Mouse (Mus musculus) kidney, adult 11 months (tissue): ENCODE measurements around the gene Obscn.

Source experiments
- DNase-seq: peaks from one replicate; pipeline ENCODE4 v3.0.0; 2022

The Obscn gene

GRCm38 (mm10) chr11:59135904-59136452 lies at the start of gene Obscn:
TSS of gene Obscn (minus strand) at chr11:59136402.
- no peak for DNase-seq

- DNase-seq = no peak
Measured at GRCm38 (mm10) chr11:59185490-59185889, 49.3 kb upstream of the Obscn start.

GRCm38 (mm10) chr11:59183821-59184220 lies 47.6 kb upstream of the Obscn start:
- peak; percentile 59 for DNase-seq

GRCm38 (mm10) chr11:59182864-59183331 lies 46.7 kb upstream of the Obscn start, which contains the start of gene Gjc2:
TSS of gene Gjc2 (minus strand) at chr11:59183213.
- DNase-seq = no peak

GRCm38 (mm10) chr11:59176921-59177320 lies 40.7 kb upstream of the Obscn start:
- no peak for DNase-seq

- DNase-seq = no peak
Measured at GRCm38 (mm10) chr11:59176475-59176874, 40.3 kb upstream of the Obscn start.

- no peak for DNase-seq
Measured at GRCm38 (mm10) chr11:59174189-59174838, 38.1 kb upstream of the Obscn start.

- no peak for DNase-seq
Measured at GRCm38 (mm10) chr11:59170549-59170948, 34.3 kb upstream of the Obscn start.

- DNase-seq = no peak
Measured at GRCm38 (mm10) chr11:59169807-59170206, 33.6 kb upstream of the Obscn start.

GRCm38 (mm10) chr11:59165616-59166241 lies 29.5 kb upstream of the Obscn start:
- DNase-seq = no peak

GRCm38 (mm10) chr11:59164384-59164783 lies 28.2 kb upstream of the Obscn start:
- DNase-seq = no peak

GRCm38 (mm10) chr11:59163255-59164236 lies 27.3 kb upstream of the Obscn start, which contains the start of gene Iba57:
TSS of gene Iba57 (minus strand) at chr11:59163739.
- DNase-seq = peak; percentile 100

GRCm38 (mm10) chr11:59162443-59163254 lies 26.4 kb upstream of the Obscn start:
- no peak for DNase-seq

GRCm38 (mm10) chr11:59161398-59161797 lies 25.2 kb upstream of the Obscn start:
- DNase-seq = no peak

- no peak for DNase-seq
Measured at GRCm38 (mm10) chr11:59159558-59159957, 23.4 kb upstream of the Obscn start.

- DNase-seq = no peak
Measured at GRCm38 (mm10) chr11:59159099-59159498, 22.9 kb upstream of the Obscn start.

GRCm38 (mm10) chr11:59155900-59156299 lies 19.7 kb upstream of the Obscn start:
- DNase-seq = no peak

- no peak for DNase-seq
Measured at GRCm38 (mm10) chr11:59154220-59154619, 18.0 kb upstream of the Obscn start.

GRCm38 (mm10) chr11:59151729-59152128 lies 15.5 kb upstream of the Obscn start:
- no peak for DNase-seq

GRCm38 (mm10) chr11:59149302-59149701 lies 13.1 kb upstream of the Obscn start:
- no peak for DNase-seq

GRCm38 (mm10) chr11:59142962-59143361 lies 6.8 kb upstream of the Obscn start:
- no peak for DNase-seq
